In genomic region chr16:30559312-30559992, GRCm38 (mm10) we compare ENCODE assay signal across 19 mouse cellular contexts. TPM values are rescaled to one million over a fixed set of nuclear protein-coding genes. Genes with fewer than 3 reads are reported as not detected.
DNase-seq lines count a peak whose midpoint lies in the region; ATAC-seq lines count a peak whose summit lies in the region.
"Had no signal": no experiment of that assay in that cellular context is flagged by ENCODE, and none has a peak within 500 bp of the region (broad histone marks: within the 10 kb centered on the region; RNA-seq: fewer than 3 reads in every experiment).

No protein-coding gene starts in this region.

- peaks cover 6% of the 10 kb centered on the region for H3K9me3 ChIP-seq in heart, embryonic 10.5 days
- peaks cover 14% of the 10 kb centered on the region; the same call in 1 of the 2 replicates for H3K9me3 ChIP-seq in intestine, embryonic 14.5 days (ENCODE audit: control insufficient read depth, low read length)
- H3K9me3 ChIP-seq: hindbrain, embryonic 15.5 days; liver, embryonic 13.5 days had no signal

- H3K4me2 ChIP-seq in intestine, embryonic 14.5 days (ENCODE audit: low read length), result no peak overlapping the region
- H3K4me2 ChIP-seq: embryonic facial prominence, embryonic 13.5 days; hindbrain, embryonic 15.5 days; limb, embryonic 12.5 days; liver, embryonic 13.5 days; midbrain, embryonic 13.5 days; neural tube, embryonic 15.5 days had no signal

- no peaks in the 10 kb centered on the region for H3K27me3 ChIP-seq in heart, embryonic 10.5 days (ENCODE audit: insufficient read depth, poor library complexity, severe bottlenecking)
- H3K27me3 ChIP-seq in intestine, embryonic 14.5 days (replicated peaks; ENCODE audit: control insufficient read depth, insufficient read depth, low read length), result no peaks in the 10 kb centered on the region
- H3K27me3 ChIP-seq: embryonic facial prominence, embryonic 13.5 days; hindbrain, embryonic 15.5 days; limb, embryonic 12.5 days; liver, embryonic 13.5 days; midbrain, embryonic 13.5 days; neural tube, embryonic 15.5 days had no signal

- H3K4me3 ChIP-seq in heart, embryonic 10.5 days, result no peak overlapping the region
- H3K4me3 ChIP-seq in intestine, embryonic 14.5 days (ENCODE audit: low read depth, low read length), result no peak overlapping the region
- H3K4me3 ChIP-seq: embryonic facial prominence, embryonic 13.5 days; hindbrain, embryonic 15.5 days; limb, embryonic 12.5 days; liver, embryonic 13.5 days; midbrain, embryonic 13.5 days; myocyte; neural tube, embryonic 15.5 days had no signal

- H3K4me1 ChIP-seq in heart, embryonic 10.5 days, result peaks cover 6% of the 10 kb centered on the region
- no peaks in the 10 kb centered on the region for H3K4me1 ChIP-seq in intestine, embryonic 14.5 days (replicated peaks; ENCODE audit: control insufficient read depth, insufficient read depth, low read length)
- H3K4me1 ChIP-seq: embryonic facial prominence, embryonic 13.5 days; hindbrain, embryonic 15.5 days; limb, embryonic 12.5 days; midbrain, embryonic 13.5 days; neural tube, embryonic 15.5 days had no signal

- ATAC-seq in intestine, embryonic 14.5 days (replicated peaks; ENCODE audit: low FRiP score, low TSS enrichment, low read depth), result 0 out of 2 replicates have a peak, but pooled peaks have one; percentile 19
- ATAC-seq: forebrain, postnatal 0 days; midbrain, embryonic 13.5 days had no signal

- no peak overlapping the region for H3K9ac ChIP-seq in intestine, embryonic 14.5 days (ENCODE audit: low read length)
- H3K9ac ChIP-seq: embryonic facial prominence, embryonic 13.5 days; forebrain, postnatal 0 days; hindbrain, embryonic 15.5 days; limb, embryonic 12.5 days; liver, embryonic 13.5 days; midbrain, embryonic 13.5 days; neural tube, embryonic 15.5 days had no signal

- no peak for DNase-seq in heart, embryonic 10.5 days (ENCODE audit: low spot score)
- no peak for DNase-seq in heart, postnatal 10 days
- DNase-seq in kidney, adult 11 months, result peak; percentile 10
- DNase-seq in kidney, postnatal 25 days, result no peak
- peak; percentile 46 for DNase-seq in ES-CJ7 (ENCODE audit: low read depth, low spot score)
- DNase-seq in intestine, embryonic 14.5 days (ENCODE audit: low spot score), result no peak
- no peak for DNase-seq in gastrocnemius, postnatal 25 days
- DNase-seq: B cell, adult 2 months; cerebellum, adult 9-10 months; forebrain, postnatal 0 days; liver, embryonic 13.5 days; spleen, adult 18-20 months; thymus, adult 2 months had no signal

- intact Hi-C loops in heart, postnatal 10 days (cut with DNase I), result loop anchor here (10.0 kb wide), 1 partner anchor 795 kb away; no protein-coding TSS in a partner anchor

- peaks cover 87% of the 10 kb centered on the region for H3K36me3 ChIP-seq in heart, embryonic 10.5 days
- H3K36me3 ChIP-seq in intestine, embryonic 14.5 days (ENCODE audit: control insufficient read depth, insufficient read depth, low read length), result peaks cover 56% of the 10 kb centered on the region

- peak overlapping the region; percentile 65 for H3K27ac ChIP-seq in heart, embryonic 10.5 days
- 0 out of 2 replicates have a peak overlapping the region, but pooled peaks have one; percentile 25 for H3K27ac ChIP-seq in intestine, embryonic 14.5 days (ENCODE audit: low read depth)
- H3K27ac ChIP-seq: embryonic facial prominence, embryonic 13.5 days; hindbrain, embryonic 15.5 days; limb, embryonic 12.5 days; liver, embryonic 13.5 days; midbrain, embryonic 13.5 days; neural tube, embryonic 15.5 days had no signal

- WGBS in heart, embryonic 10.5 days, result 75% methylated on average over 5 of the region's 5 CpGs
- WGBS in intestine, embryonic 14.5 days, result 81% methylated on average over 5 of the region's 5 CpGs

RNA-seq across cellular contexts. Expression of gene Tmem44, which starts 8.8 kb away (rescaled TPM):
- 16.1 and 23.1 TPM in 2 replicates for polyA plus RNA-seq in heart, embryonic 10.5 days (2016; fragmentation: Nextera tagmentation; extraction: Ambion mirVana)
- 10 to 100 TPM; 15.6 to 18.5 TPM for total RNA-seq in heart, postnatal 10 days (2021)
- polyA plus RNA-seq in intestine, embryonic 14.5 days (2014; fragmentation: Nextera tagmentation; extraction: Ambion mirVana), result 15.0 and 15.6 TPM in 2 replicates
- 1 to 10 TPM; 2.3 to 2.5 TPM for total RNA-seq in gastrocnemius, postnatal 25 days (2021)

RNA-seq across cellular contexts. Expression of gene Lsg1, which starts 27.9 kb away (rescaled TPM):
- 48.6 and 61.8 TPM in 2 replicates for polyA plus RNA-seq in heart, embryonic 10.5 days (2016; fragmentation: Nextera tagmentation; extraction: Ambion mirVana)
- total RNA-seq in heart, postnatal 10 days (2021), result 10 to 100 TPM; 26.3 to 27.0 TPM
- 69.4 and 70.3 TPM in 2 replicates for polyA plus RNA-seq in intestine, embryonic 14.5 days (2014; fragmentation: Nextera tagmentation; extraction: Ambion mirVana)
- total RNA-seq in gastrocnemius, postnatal 25 days (2021), result 10 to 100 TPM; 16.3 to 17.5 TPM

RNA-seq across cellular contexts. Expression of gene Fam43a, which starts 40.1 kb away (rescaled TPM):
- 14.3 and 14.4 TPM in 2 replicates for polyA plus RNA-seq in heart, embryonic 10.5 days (2016; fragmentation: Nextera tagmentation; extraction: Ambion mirVana)
- 10 to 100 TPM; 40.3 to 46.5 TPM for total RNA-seq in heart, postnatal 10 days (2021)
- 5.9 and 6.8 TPM in 2 replicates for polyA plus RNA-seq in intestine, embryonic 14.5 days (2014; fragmentation: Nextera tagmentation; extraction: Ambion mirVana)
- total RNA-seq in gastrocnemius, postnatal 25 days (2021), result 1 to 10 TPM; 6.7 to 8.1 TPM

Comparison
In these comparisons a context has a peak if more than half of its experiments do, and no peak if none do; other contexts are left out.
1. DNase-seq: peak in kidney, adult 11 months (single experiment) and ES-CJ7 (single experiment); none in heart, embryonic 10.5 days (single experiment), heart, postnatal 10 days (0 of 2), kidney, postnatal 25 days (0 of 2), intestine, embryonic 14.5 days (single experiment) and gastrocnemius, postnatal 25 days (single experiment).
2. RNA of gene Tmem44, which starts 8.8 kb away (total RNA-seq): 15.6 to 18.5 TPM in heart, postnatal 10 days; 2.3 to 2.5 TPM in gastrocnemius, postnatal 25 days; every median in the first group is over 4 times any median in the second.
3. RNA of gene Fam43a, which starts 40.1 kb away (total RNA-seq): 40.3 to 46.5 TPM in heart, postnatal 10 days; 6.7 to 8.1 TPM in gastrocnemius, postnatal 25 days; every median in the first group is over 4 times any median in the second.